Mouse (Mus musculus) small intestine, adult 2 months (tissue): ENCODE data around the gene Tesk2. TPM values are rescaled to one million over a fixed set of nuclear protein-coding genes. Genes with fewer than 3 reads are reported as not detected.

ENCODE experiments used
- H3K27ac ChIP-seq: fragments of 200-500 bp; 2 replicates; pipeline ENCODE4 v1.5.1; 2012; ENCODE audit warnings: low read depth, low read length, control low read depth, inconsistent platforms; ENCODE audit not compliant: insufficient read depth
- H3K27me3 ChIP-seq: fragments of 200-500 bp; 2 replicates; pipeline ENCODE4 v1.6.1; 2012; ENCODE audit warnings: mild to moderate bottlenecking, moderate library complexity, low read length, inconsistent platforms; ENCODE audit not compliant: control insufficient read depth, insufficient read depth
- H3K36me3 ChIP-seq: fragments of 200-500 bp; 2 replicates; pipeline ENCODE4 v1.6.1; 2012; ENCODE audit warnings: mild to moderate bottlenecking, low read length, control low read depth, inconsistent platforms; ENCODE audit not compliant: control insufficient read depth, insufficient read depth
- H3K4me1 ChIP-seq: fragments of 200-500 bp; 2 replicates; pipeline ENCODE4 v1.6.1; 2012; ENCODE audit warnings: low read length, inconsistent platforms, mixed read lengths; ENCODE audit not compliant: control insufficient read depth, insufficient read depth, insufficient read length
- H3K4me3 ChIP-seq: fragments of 200-500 bp; 2 replicates; pipeline ENCODE4 v1.5.1; 2012; ENCODE audit warnings: low read depth, mild to moderate bottlenecking, control low read depth, inconsistent platforms, low read length, moderate library complexity
- CTCF ChIP-seq: fragments of 200-500 bp; IDR thresholded peaks from 2 replicates; pipeline ENCODE4 v1.5.1; 2012; ENCODE audit warnings: low read depth, mild to moderate bottlenecking, control low read depth, inconsistent platforms, low read length, moderate library complexity, mixed read lengths; ENCODE audit not compliant: insufficient replicate concordance, insufficient read length; ENCODE audit errors: extremely low read depth
- POLR2A ChIP-seq: fragments of 200-500 bp; IDR thresholded peaks from 2 replicates; pipeline ENCODE4 v1.6.1; 2012; ENCODE audit warnings: low read depth, mild to moderate bottlenecking, control low read depth, inconsistent platforms, low read length, moderate library complexity
- WGBS: fragments of 180-500 bp; shearing (Covaris S2); methylation state at CpG from one replicate; pipeline ENCODE4 v1.1.7; 2018; 5-methylcytosine and 5-hydroxymethylcytosine counted together
- polyA plus RNA-seq: library from polyadenylated mRNA; depleted of rRNA; stranded (reverse); fragments of >200 nt; gene quantifications from 2 replicates; pipeline ENCODE4 v1.2.3, GENCODE M21; 2012

Gene Tesk2
- polyA plus RNA-seq, 1 experiment = 25.6 TPM

DNA sequence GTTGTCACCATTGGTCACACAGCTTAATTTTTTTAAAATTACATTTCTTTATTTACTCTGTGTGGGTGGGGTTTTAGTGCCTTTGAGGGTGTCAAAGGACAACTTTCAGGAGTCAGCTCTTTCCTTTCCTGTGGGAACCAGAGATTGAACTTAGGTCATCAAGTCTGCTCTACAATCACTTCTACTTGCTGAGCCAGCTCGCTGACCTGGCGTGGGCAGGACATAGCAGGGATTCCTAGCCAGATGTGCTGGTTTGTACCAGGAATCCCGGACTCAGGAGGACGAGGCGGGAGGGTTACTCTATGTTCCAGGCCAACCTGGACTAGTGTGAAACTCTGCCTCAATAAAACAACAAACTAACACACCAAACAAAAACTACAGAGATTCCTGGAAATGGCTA lies 11.6 kb downstream of the Tesk2 start:
- H3K4me1 ChIP-seq = peaks cover 20% of the 10 kb centered on the region
- WGBS = 43% methylated on average over 5 of the region's 5 CpGs
- no peak overlapping the region for H3K4me3 ChIP-seq
- peak overlapping the region; percentile 55 for H3K27ac ChIP-seq
- no peaks in the 10 kb centered on the region for H3K27me3 ChIP-seq
- 0 out of 2 replicates have a peak, but pooled peaks cover 2% of the 10 kb centered on the region for H3K36me3 ChIP-seq
- no peak for TF ChIP-seq POLR2A
- no peak for TF ChIP-seq CTCF

DNA sequence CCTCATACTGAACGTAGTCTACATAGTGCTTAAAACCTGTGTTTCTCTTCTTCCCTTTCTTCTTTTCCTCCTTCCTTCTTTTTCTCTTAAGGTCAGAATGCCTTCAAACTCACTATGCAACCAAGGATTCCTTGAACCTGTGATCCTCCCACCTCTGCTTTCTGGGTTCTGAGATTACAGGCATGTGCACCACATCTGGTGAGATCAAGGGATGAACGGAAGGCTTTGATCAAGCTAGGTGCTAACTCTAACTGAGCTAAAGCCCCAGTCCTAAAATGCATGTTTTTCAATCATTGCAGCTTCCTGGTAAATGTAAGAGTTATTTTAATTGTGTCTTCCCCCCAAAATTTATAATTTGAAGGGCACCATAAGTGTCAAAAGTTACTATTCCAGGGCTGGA lies 14.2 kb downstream of the Tesk2 start:
- H3K36me3 ChIP-seq = 0 out of 2 replicates have a peak, but pooled peaks cover 2% of the 10 kb centered on the region
- peaks cover 16% of the 10 kb centered on the region; the same call in 1 of the 2 replicates for H3K4me1 ChIP-seq
- H3K27ac ChIP-seq = no peak overlapping the region
- WGBS = 70% methylated on average over 2 of the region's 2 CpGs
- H3K27me3 ChIP-seq = no peaks in the 10 kb centered on the region
- TF ChIP-seq CTCF (no peak), POLR2A (no peak)
- H3K4me3 ChIP-seq = no peak overlapping the region

DNA sequence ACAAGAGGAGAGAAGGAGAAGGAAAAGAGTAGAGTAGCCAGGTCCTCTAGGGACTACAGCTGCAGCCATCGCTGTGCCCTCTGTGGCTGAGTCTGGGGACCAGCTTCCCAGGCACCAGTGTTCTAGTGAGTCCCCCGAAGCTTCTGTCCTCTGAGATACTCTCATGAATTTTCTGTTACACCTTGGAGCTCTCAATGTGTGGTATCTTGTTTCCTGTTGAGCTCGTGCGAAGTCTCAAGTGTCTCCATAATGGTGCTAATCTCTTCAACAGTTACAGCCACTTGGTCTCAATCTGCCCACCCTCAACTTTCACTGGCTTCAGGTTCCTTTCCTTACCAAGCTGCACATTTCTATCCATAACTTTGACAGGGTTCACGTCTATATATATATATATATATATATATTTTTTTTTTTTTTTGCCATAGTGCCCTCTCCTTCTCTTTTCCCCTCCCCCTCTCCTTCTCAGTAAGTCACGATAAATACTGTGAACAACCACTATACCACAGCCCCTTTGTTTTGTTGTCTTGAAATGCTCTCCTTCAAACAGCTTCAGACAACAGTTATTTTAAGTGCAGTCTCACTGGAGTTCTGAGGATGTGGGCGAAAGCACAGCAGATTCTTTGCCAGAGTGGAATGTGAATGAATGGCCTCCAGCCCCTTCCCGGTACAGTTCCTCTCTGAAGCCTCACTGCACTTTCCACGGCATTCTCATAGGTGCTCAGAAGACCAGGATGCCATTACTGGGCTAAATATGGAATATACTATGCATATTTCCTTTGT lies 18.4 kb downstream of the Tesk2 start:
- no peak overlapping the region for H3K4me3 ChIP-seq
- TF ChIP-seq POLR2A (no peak), CTCF (no peak)
- peaks cover 2% of the 10 kb centered on the region for H3K36me3 ChIP-seq
- 79% methylated on average over 9 of the region's 9 CpGs for WGBS
- H3K4me1 ChIP-seq = peaks cover 2% of the 10 kb centered on the region; the same call in 1 of the 2 replicates
- H3K27me3 ChIP-seq = no peaks in the 10 kb centered on the region
- no peak overlapping the region for H3K27ac ChIP-seq

DNA sequence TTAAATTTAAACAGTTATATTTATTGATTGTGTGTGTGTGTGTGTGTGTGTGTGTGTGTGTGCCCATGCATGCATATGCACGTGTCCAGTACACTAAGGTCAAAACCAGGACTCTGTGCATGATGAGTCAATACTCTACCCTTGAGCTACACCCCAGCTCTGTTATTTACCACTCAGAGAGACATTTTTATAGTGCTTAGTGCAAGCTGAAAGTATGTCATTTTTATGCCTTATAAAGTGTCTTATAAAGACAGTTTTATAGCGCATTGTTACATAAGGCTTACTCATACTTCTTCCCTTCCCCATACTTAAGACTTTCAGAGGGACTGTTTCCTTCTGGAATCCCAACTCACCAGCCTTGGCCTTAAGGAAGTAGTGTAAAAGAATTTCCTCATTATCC lies 29.0 kb downstream of the Tesk2 start:
- no peak overlapping the region for H3K4me3 ChIP-seq
- H3K27me3 ChIP-seq = no peaks in the 10 kb centered on the region
- no peak for TF ChIP-seq POLR2A
- no peak for TF ChIP-seq CTCF
- WGBS = 69% methylated on average over 2 of the region's 2 CpGs
- H3K27ac ChIP-seq = peak overlapping the region; percentile 44; the same call in 1 of the 2 replicates
- peaks cover 11% of the 10 kb centered on the region for H3K36me3 ChIP-seq
- peaks cover 3% of the 10 kb centered on the region; the same call in 1 of the 2 replicates for H3K4me1 ChIP-seq

DNA sequence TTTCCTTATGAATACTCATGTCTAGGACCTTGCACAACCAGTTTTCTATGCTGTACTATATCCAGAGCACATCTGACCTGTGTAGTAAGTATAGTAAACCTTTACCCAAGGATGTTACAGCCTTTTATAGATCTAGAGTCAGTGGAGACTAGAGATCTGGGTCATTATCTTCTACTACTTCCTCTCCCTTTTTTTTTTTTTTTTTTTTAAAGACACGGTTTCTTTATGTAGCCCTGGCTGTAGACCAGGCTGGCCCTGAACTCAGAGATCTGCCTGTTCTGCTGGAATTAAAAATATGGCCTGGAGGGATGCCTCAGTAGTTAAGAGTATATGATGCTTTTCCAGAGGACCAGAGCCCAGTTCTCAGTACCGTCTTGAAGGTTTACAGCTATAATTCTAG lies 41.2 kb downstream of the Tesk2 start:
- TF ChIP-seq POLR2A = no peak
- no peak for TF ChIP-seq CTCF
- Histone ChIP-seq H3K4me3 (no peak overlapping the region), H3K27ac (no peak overlapping the region), H3K36me3 (no peaks in the 10 kb centered on the region; the same call in 1 of the 2 replicates), H3K27me3 (no peaks in the 10 kb centered on the region), H3K4me1 (0 out of 2 replicates have a peak, but pooled peaks cover 2% of the 10 kb centered on the region)
- 76% methylated on average over 2 of the region's 2 CpGs for WGBS

DNA sequence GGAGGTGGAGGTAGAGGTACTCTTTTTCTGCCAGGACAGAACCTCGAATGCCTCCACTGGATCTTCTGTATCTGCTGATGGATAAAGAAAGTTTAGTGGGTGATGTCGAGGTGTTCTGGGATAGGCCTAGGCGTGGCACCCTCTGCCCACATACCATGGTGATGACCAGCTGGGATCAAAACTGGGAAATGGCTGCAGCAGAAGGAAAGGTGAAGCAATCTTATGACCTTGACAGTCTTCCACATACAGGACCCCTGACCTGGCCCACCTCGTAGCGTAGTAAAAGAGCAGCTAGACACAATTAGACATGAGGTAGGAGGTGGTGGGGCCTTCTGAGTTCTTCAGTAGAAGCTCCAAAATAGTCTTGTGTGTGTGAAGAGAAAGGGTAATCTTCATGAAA lies 43.3 kb downstream of the Tesk2 start:
- Histone ChIP-seq H3K27me3 (no peaks in the 10 kb centered on the region), H3K4me3 (no peak overlapping the region), H3K4me1 (0 out of 2 replicates have a peak, but pooled peaks cover 2% of the 10 kb centered on the region), H3K27ac (no peak overlapping the region; the same call in 1 of the 2 replicates), H3K36me3 (no peaks in the 10 kb centered on the region; the same call in none of the 2 replicates)
- WGBS = 77% methylated on average over 5 of the region's 5 CpGs
- TF ChIP-seq CTCF (no peak), POLR2A (no peak)

DNA sequence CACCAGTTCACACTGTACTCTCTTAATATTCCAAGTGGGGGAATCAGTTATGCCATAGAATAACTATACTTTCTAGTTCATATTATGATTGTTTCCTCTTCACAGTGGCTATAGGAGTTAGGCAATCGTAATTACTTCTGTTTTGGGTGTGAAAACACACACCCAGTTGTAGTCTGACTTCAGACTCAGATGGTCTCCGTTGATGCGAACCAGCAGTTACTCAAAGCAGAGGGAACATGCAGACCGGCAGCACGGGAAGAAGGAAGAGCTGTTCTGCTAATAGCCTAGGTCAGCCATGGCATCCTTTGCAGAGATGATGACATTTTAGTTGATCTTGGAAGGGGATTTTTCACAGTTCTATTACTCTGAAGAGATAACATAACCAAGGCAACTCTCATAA lies 47.8 kb downstream of the Tesk2 start:
- TF ChIP-seq CTCF (no peak), POLR2A (no peak)
- H3K4me1 ChIP-seq = 0 out of 2 replicates have a peak, but pooled peaks cover 2% of the 10 kb centered on the region
- WGBS = 78% methylated on average over 5 of the region's 5 CpGs
- no peaks in the 10 kb centered on the region for H3K27me3 ChIP-seq
- H3K36me3 ChIP-seq = peaks cover 7% of the 10 kb centered on the region; the same call in 1 of the 2 replicates
- no peak overlapping the region for H3K27ac ChIP-seq
- H3K4me3 ChIP-seq = no peak overlapping the region
